Mouse (Mus musculus): Measurements from ENCODE around the gene Rhebl1. TPM values are rescaled to one million over a fixed set of nuclear protein-coding genes. Genes with fewer than 3 reads are reported as not detected.
A peak's percentile ranks its signal among the peaks of the same experiment; 100 is the strongest.

Gene Rhebl1
- polyA plus RNA-seq, 1 experiment from 2014 or later = 20.1 TPM

- WGBS = 78% methylated on average over 1 of the region's 1 CpGs
- no peaks in the 10 kb centered on the region for H3K36me3 ChIP-seq
- H3K27ac ChIP-seq (replicated peaks) = no peak overlapping the region
- H3K9me3 ChIP-seq = no peaks in the 10 kb centered on the region
- no peak overlapping the region for H3K4me3 ChIP-seq
- no peak for ATAC-seq (ENCODE audit: low FRiP score, low read depth)
- H3K27me3 ChIP-seq = 0 out of 2 replicates have a peak, but pooled peaks cover 4% of the 10 kb centered on the region
- no peak overlapping the region for H3K4me2 ChIP-seq (replicated peaks)
- H3K4me1 ChIP-seq = peaks cover 22% of the 10 kb centered on the region
- no peak overlapping the region for H3K9ac ChIP-seq (replicated peaks)
Measured at GRCm38 (mm10) chr15:98884106-98884505, 10.2 kb downstream of the Rhebl1 start.

GRCm38 (mm10) chr15:98883661-98884060 is 10.7 kb downstream of the Rhebl1 start:
- no peaks in the 10 kb centered on the region for H3K9me3 ChIP-seq
- ATAC-seq (ENCODE audit: low FRiP score, low read depth) = no peak
- no peaks in the 10 kb centered on the region for H3K36me3 ChIP-seq
- H3K27ac ChIP-seq (replicated peaks) = no peak overlapping the region
- H3K9ac ChIP-seq (replicated peaks) = no peak overlapping the region
- 0 out of 2 replicates have a peak, but pooled peaks cover 4% of the 10 kb centered on the region for H3K27me3 ChIP-seq
- H3K4me2 ChIP-seq (replicated peaks) = no peak overlapping the region
- peaks cover 24% of the 10 kb centered on the region for H3K4me1 ChIP-seq
- no peak overlapping the region for H3K4me3 ChIP-seq

- no peak overlapping the region for H3K9ac ChIP-seq (replicated peaks)
- ATAC-seq (ENCODE audit: low FRiP score, low read depth) = peak; percentile 45; the same call in 1 of the 2 replicates
- H3K27me3 ChIP-seq = 0 out of 2 replicates have a peak, but pooled peaks cover 4% of the 10 kb centered on the region
- peak overlapping the region; percentile 69 for H3K4me3 ChIP-seq
- no peaks in the 10 kb centered on the region for H3K36me3 ChIP-seq
- peak overlapping the region; percentile 16; the same call in 1 of the 2 replicates for H3K27ac ChIP-seq (replicated peaks)
- no peaks in the 10 kb centered on the region for H3K9me3 ChIP-seq
- peak overlapping the region; percentile 90 for H3K4me2 ChIP-seq (replicated peaks)
- H3K4me1 ChIP-seq = peaks cover 24% of the 10 kb centered on the region
- WGBS = 5% methylated on average over 5 of the region's 5 CpGs
Measured at GRCm38 (mm10) chr15:98881656-98882008, 12.7 kb downstream of the Rhebl1 start.

GRCm38 (mm10) chr15:98880978-98881655 is 13.2 kb downstream of the Rhebl1 start:
- H3K36me3 ChIP-seq = no peaks in the 10 kb centered on the region
- peak overlapping the region; percentile 87 for H3K27ac ChIP-seq (replicated peaks)
- peak overlapping the region; percentile 78 for H3K9ac ChIP-seq (replicated peaks)
- no peaks in the 10 kb centered on the region for H3K27me3 ChIP-seq
- peaks cover 24% of the 10 kb centered on the region for H3K4me1 ChIP-seq
- peak overlapping the region; percentile 69 for H3K4me3 ChIP-seq
- under 1% methylated on average over 47 of the region's 48 CpGs for WGBS
- no peaks in the 10 kb centered on the region for H3K9me3 ChIP-seq
- H3K4me2 ChIP-seq (replicated peaks) = peak overlapping the region; percentile 90
- ATAC-seq (ENCODE audit: low FRiP score, low read depth) = peak; percentile 97

GRCm38 (mm10) chr15:98877331-98877730 is 17.0 kb downstream of the Rhebl1 start:
- Histone ChIP-seq H3K4me2 (replicated peaks) (no peak overlapping the region), H3K27me3 (no peaks in the 10 kb centered on the region), H3K36me3 (no peaks in the 10 kb centered on the region), H3K4me3 (no peak overlapping the region), H3K9me3 (no peaks in the 10 kb centered on the region), H3K9ac (replicated peaks) (no peak overlapping the region), H3K27ac (replicated peaks) (no peak overlapping the region), H3K4me1 (peaks cover 31% of the 10 kb centered on the region)
- WGBS = 14% methylated on average over 3 of the region's 3 CpGs
- ATAC-seq (ENCODE audit: low FRiP score, low read depth) = no peak

- WGBS = 1% methylated on average over 51 of the region's 51 CpGs
- ATAC-seq (ENCODE audit: low FRiP score, low read depth) = peak; percentile 87
Measured at GRCm38 (mm10) chr15:98871916-98872888, 22.1 kb downstream of the Rhebl1 start.

GRCm38 (mm10) chr15:98871070-98871915 is 23.0 kb downstream of the Rhebl1 start, which contains the start of gene Kmt2d:
TSS of gene Kmt2d (minus strand) at chr15:98871204.
- Histone ChIP-seq H3K36me3 (peaks cover 5% of the 10 kb centered on the region), H3K9me3 (no peaks in the 10 kb centered on the region), H3K4me2 (replicated peaks) (peak within 1 kb of the TSS; percentile 99), H3K27ac (replicated peaks) (peak within 1 kb of the TSS; percentile 96), H3K9ac (replicated peaks) (peak within 1 kb of the TSS; percentile 99), H3K4me1 (peaks cover 41% of the 10 kb centered on the region), H3K27me3 (no peaks in the 10 kb centered on the region), H3K4me3 (peak within 1 kb of the TSS; percentile 99)
- under 1% methylated on average over 65 of the region's 94 CpGs for WGBS
- peak; percentile 28 for ATAC-seq (ENCODE audit: low FRiP score, low read depth)

More at GRCm38 (mm10) chr15:98871916-98872888, 22.1 kb downstream of the Rhebl1 start:
- peak overlapping the region; percentile 96 for H3K27ac ChIP-seq (replicated peaks)
- peak overlapping the region; percentile 99 for H3K4me3 ChIP-seq
- H3K4me1 ChIP-seq = peaks cover 40% of the 10 kb centered on the region
- H3K36me3 ChIP-seq = no peaks in the 10 kb centered on the region
- H3K9ac ChIP-seq (replicated peaks) = peak overlapping the region; percentile 99
- H3K4me2 ChIP-seq (replicated peaks) = peak overlapping the region; percentile 99
- H3K9me3 ChIP-seq = no peaks in the 10 kb centered on the region
- no peaks in the 10 kb centered on the region for H3K27me3 ChIP-seq

GRCm38 (mm10) chr15:98870179-98871069 is 23.9 kb downstream of the Rhebl1 start:
- H3K27ac ChIP-seq (replicated peaks) = peak overlapping the region; percentile 96; the same call in 1 of the 2 replicates
- H3K36me3 ChIP-seq = peaks cover 13% of the 10 kb centered on the region
- peak overlapping the region; percentile 99 for H3K9ac ChIP-seq (replicated peaks)
- peaks cover 41% of the 10 kb centered on the region for H3K4me1 ChIP-seq
- ATAC-seq (ENCODE audit: low FRiP score, low read depth) = no peak; the same call in 1 of the 2 replicates
- peak overlapping the region; percentile 99 for H3K4me2 ChIP-seq (replicated peaks)
- WGBS = under 1% methylated on average over 15 of the region's 16 CpGs
- H3K9me3 ChIP-seq = no peaks in the 10 kb centered on the region
- H3K4me3 ChIP-seq = peak overlapping the region; percentile 99
- H3K27me3 ChIP-seq = no peaks in the 10 kb centered on the region

GRCm38 (mm10) chr15:98869342-98870178 is 24.8 kb downstream of the Rhebl1 start:
- Histone ChIP-seq H3K9ac (replicated peaks) (peak overlapping the region; percentile 99), H3K4me2 (replicated peaks) (peak overlapping the region; percentile 99), H3K4me3 (peak overlapping the region; percentile 99), H3K27me3 (no peaks in the 10 kb centered on the region), H3K36me3 (peaks cover 22% of the 10 kb centered on the region), H3K4me1 (peaks cover 41% of the 10 kb centered on the region), H3K9me3 (no peaks in the 10 kb centered on the region), H3K27ac (replicated peaks) (no peak overlapping the region)
- WGBS = 14% methylated on average over 8 of the region's 8 CpGs
- no peak for ATAC-seq (ENCODE audit: low FRiP score, low read depth)
